Mouse (Mus musculus) lung, postnatal 10 days (tissue): Measurements from ENCODE around the gene Col6a1.
A peak's percentile ranks its signal among the peaks of the same experiment; 100 is the strongest.

Experiments used
- DNase-seq: peaks from one replicate; pipeline ENCODE4 v3.0.0; 2021

Gene Col6a1

DNA sequence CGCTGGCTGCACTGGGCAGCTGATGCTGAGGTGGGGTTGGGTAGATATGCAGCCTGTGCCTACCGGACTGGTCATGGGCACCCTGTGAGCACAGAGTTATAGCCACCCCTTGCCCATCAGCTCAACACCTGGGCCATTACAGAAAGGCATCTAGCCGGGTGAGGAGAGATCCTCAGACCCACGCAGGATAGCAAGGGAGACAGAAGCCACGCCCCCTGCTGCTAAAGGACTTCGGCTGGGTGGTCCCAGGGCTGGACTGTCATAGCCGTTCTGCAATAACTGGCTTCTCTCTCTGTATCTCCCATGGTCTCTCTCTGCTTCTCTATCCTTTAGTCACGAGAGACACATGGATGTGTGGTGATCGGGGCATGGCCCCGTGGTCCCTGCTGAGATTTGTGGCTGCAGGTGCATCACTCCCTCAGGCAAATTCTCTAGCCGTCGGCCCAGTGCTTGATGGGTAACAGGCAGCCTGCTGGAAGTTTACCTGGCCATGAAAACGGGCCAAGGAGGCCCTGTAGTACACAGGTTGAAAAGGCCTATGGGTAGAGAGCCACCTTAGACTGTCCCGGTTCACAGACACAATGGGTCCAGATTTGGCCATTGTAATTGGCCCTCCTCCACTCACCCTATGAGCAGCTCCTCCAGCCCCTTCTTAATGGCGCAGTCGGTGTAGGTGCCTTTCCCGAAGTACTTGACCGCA lies 3.1 kb downstream of the Col6a1 start:
- no peak for DNase-seq

DNA sequence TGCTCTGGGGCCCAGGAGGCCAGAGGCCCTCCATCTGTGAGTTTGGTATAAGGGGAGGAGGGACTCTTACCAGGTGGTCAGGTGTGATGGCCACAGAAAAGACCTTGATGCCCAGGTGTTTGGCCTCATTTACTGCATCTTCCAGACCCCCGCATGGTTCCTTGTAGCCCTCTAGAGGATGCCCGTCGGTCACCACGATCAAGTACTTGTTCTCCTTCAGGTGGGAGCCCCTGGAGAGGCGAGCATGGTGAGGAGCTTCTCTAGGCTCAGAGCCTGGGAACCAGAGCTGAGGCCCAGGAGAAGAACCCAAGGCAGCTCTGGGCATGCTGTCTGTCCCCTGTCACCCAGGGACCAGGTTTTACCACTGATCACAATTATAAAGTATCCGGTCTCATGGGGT lies 4.2 kb downstream of the Col6a1 start:
- DNase-seq, result no peak

DNA sequence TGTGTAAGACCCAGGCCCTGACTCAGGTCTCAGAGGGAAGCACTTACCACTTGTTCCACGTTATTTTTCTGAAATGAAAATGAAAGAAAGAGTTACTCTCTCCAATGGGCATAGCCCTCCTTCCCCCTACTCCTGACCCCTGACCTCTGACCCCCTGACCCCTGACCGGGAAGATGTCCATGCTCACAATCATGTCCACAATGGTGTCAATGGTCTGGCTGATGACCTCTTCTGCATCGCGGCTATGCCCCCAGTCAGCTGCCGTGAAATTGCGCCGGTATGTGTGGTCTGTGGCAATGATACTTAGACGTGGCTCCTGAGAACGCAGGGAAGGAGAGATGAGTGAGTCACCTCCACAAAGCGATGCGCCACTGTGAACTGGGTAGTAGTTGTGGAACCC lies 4.8 kb downstream of the Col6a1 start:
- no peak for DNase-seq

DNA sequence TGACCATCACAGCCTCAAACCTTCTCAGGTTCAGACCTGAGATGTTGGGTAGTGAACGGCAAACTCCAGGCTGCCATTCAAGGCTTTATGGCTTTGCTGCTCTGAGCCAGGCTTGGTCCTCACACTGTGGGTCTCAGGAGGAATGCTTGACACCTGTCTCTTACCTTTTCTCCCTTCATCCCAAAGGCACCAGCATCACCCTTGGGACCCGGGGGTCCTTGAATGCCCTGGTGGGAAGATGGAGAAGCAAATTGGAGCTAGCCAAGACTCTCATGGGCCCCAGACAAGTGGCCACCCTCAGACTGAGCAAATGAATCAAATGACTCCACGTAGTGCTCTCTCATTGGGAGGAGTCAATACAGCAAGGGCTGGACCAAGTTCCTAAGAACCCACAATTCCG lies 8.3 kb downstream of the Col6a1 start:
- no peak for DNase-seq

DNA sequence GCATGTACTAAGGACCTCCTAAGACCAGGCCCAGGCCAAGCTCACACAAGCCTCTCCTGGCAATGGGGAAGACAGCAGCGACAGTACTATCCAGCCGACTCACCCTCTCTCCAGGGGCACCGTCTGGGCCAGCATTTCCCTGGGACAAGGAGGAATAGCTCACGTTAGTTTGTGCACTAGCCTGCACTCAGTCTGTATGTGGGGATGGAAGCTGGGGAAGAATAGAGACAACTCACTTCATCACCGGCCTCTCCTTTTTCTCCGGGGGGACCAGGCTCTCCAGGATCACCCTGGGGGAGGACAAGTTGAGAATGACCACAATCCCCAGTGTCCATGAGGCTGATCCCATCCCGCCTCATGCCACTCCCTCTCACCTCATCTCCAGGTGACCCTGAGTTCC lies 8.9 kb downstream of the Col6a1 start:
- no peak for DNase-seq

DNA sequence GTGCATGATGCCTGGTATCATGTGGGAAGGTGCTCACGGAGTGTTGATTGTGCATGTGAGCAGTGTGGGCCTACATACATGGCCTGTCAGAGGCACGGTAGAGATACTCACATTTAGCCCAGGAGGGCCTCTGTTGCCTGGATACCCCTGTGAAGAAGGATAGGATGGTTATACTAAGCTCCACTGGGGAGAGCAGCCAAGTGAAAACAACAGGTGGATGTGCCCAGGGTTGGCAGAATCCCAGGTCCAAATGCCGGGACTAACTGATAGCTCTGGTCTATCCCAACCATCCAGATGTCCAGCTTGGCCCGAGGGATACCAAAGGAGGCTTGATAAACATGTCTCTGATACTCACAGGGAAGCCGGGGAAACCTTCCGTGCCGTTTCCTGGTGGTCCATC lies 11.7 kb downstream of the Col6a1 start:
- DNase-seq, result no peak

DNA sequence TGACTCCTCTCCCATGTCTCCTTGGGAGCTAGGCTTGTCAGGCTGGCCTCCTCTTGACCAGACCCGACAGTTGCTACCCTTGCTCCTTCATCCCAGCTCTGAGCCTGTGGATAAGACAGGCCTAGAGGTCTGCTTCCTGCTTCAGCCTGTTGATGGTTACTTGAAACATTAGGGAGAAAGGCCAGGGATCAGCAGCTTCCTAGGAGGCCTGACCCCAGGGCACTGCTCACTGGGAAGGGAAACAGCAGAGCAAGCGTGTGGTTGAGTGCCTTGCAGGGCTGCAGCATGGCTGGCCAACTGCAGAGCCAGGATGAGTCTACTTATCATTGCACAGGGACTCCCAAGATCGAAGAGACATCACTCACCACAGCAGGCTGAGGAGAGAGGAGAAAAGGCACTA lies 13.5 kb downstream of the Col6a1 start:
- DNase-seq, result no peak

DNA sequence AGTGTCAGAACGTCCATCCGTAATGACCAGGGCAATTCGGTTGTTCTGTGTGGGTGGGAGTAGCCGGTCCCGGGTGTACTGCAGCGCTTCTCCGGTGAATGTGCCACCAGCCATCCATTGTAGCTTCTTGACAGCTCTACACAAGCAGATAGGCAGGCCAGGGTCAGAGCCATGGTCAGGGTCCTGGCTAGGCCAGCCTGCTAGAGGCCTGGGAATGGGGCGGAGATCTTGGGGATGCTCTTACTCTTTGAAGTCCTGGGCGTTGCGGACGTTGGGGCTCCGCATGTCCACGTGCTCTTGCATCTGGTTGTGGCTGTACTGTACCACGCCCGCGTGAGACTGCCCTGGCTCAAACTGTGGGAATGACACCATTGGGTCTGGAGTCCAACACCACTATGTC lies 14.6 kb downstream of the Col6a1 start:
- no peak for DNase-seq

DNA sequence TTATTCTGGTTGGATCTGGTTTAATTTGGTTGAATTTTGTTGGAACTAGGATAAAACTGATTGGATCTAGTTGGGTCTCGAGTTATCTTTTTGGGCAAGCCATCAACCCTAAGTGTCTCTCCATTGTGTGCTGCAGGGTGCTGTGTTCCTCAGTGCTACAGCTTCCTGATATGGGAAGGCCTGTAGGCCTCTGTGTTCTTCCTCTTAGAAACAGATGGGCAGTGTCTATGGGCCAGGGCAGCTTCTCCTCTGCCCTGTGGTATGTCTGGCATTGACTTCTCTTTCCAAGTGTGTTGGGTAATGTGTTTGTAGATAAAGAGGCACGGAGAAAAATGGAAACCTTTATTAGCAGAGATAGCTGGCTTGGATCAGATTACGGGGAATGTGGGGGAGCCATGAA lies 17.5 kb downstream of the Col6a1 start:
- no peak for DNase-seq

DNA sequence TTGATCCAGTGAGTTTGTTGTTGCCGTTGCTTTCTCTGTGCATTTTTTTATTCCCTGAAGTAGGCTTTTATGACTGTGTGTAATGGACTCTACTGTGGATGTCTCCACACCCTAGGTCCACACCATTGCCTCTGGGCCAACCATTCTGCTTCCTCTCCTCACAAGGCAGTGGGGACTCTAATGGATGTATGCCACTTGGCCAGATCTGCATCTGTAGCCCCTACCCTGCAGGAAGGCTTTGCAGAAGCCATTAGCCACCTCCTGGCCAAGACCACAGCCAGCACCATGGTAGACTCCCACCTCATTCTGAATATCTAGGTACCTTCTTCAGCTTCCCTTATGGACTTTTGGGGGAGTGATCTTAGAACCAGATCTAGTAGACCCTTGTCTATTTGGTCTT lies 18.4 kb downstream of the Col6a1 start:
- DNase-seq, result no peak

DNA sequence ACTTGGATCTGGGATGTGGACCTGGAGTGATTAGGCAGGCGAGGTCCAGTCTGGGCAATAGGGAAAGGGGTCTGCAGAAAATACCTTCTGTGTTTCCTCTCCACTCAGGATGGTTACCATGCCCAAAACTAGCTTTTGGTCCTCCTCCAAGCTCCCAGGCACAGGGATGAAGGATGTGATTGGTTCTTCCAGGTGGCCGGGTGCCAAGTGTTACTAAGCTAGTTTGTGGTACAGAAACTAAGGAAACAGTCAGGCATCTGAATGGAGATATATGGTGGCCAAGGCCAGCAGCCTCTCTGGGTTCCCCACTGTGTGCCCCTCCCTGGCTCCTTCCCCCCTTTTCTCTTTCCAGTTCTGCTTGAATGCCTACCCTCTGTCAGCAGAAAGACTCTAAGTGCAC lies 19.0 kb downstream of the Col6a1 start:
- DNase-seq, result peak; percentile 29

DNA sequence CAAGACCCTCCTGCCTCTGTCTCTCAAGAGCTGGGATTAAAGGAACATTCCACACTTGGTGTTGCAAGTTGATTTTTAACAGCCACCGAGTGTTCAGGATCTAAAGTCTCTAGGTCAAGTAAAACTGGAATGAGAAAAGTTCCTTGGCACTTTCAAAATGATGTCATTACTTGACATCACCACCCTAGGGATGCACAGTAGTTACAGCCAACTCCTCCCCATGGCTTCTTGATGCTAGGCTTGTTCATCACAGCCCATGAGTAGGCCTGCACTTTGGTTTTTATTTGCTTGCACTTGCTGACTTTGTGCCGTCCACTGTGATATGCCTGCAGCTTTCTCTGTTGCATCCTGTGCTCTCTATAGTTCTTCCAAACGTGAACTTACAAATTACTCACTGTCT lies 21.6 kb downstream of the Col6a1 start:
- no peak for DNase-seq

DNA sequence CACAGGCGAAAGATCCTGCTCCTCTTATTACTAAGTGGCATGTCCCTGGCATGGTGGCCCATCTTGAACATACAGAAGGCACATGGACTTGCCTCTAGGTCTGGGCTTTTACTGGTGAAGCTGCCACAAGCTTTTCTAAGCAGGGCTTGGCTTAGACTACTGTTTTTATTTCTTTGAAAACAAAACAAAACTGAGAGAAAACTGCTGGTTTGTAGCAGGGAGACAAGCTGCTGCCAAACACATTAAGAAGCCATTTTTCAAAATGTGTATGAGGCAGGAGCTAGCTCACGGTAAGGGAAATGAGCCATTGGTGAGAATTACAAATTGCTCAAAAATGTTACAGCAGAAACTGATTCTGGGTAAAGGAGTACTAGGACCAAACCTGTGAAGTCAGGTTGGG lies 24.5 kb downstream of the Col6a1 start:
- no peak for DNase-seq

DNA sequence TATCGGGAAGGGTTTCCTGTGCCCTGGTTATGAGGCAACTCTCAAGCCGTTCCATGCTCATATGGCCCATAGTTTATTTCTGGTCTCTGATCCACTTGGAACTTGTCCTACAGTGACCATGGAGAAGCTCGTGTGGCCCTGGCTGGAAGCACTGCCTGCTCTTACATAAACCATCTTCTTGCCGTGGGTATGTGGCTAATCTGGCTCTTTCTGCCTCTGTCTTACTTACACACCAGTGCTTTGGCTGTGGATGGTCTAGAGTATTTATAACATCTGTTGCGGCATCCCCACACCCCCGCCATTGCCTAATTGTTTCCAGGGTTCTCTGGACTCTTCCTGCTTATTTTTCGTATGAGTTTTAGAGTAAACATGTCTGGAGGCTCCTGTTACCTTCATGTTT lies 26.2 kb downstream of the Col6a1 start:
- DNase-seq, result peak; percentile 45

DNA sequence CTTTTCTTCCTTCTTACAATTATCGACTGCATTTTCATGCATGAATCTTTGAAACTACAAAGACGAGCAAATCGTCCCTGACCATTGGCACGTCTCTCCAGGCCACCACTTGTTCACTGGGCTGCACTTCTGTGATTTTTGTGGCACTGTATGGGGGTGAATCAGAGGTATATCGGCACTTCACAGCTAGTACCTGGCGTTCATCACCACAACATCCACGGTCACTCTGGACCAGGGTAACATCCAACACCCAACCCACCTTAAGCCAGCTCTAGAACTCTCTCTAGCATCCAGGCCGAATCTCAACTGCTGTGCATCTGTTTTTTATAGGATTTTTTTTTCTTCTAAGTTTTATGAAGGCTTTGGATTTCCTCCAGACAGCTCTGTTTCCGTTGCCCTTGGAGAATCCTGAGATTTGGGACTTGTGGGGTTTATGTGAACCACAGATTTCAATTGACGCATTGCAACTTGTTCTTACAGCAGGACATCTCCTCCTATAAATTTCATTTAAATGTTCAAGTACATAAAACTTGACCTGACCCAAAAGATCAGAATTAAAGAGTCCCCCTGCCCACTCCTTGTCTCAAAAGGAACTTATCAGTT lies 30.6 kb downstream of the Col6a1 start:
- no peak for DNase-seq

DNA sequence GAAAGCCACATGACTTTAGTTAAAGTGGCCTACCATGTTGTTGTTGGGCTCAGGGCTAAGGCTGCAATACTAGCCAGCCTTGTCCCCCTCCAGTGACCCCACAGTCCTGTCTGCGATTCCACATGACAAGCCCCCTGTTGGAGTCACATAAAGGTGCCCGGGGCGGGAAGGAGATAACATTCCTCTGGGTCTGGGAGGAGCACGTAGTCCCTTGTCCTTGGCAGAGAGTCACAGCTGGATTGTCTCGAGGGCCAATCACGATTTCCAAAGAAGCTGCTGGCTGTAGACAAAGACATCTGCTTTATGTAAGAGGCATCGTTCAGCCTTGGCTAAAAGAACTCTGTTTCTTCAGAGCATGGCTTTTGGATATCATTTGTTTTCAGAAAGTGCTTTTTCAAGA lies 31.2 kb downstream of the Col6a1 start:
- DNase-seq, result peak; percentile 61

DNA sequence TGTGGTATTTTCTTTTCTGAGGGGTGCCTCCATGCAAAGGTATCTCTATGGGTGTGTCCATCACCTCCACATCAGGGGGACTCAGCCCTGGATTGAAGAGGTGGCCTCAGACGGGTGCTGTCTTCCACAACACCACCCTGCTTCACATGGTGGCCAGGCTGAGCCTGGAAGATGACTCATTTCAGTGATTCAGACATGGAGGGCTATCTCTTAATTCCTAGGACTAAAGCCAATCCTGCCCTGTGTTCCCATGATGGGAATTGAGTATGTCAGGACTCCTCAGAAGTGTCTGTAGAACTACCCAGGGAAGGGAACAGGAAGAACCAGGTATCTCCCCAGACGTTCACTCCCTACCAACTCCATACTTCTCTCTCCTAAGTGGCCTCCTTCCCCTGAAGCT lies 32.5 kb downstream of the Col6a1 start:
- DNase-seq, result no peak

DNA sequence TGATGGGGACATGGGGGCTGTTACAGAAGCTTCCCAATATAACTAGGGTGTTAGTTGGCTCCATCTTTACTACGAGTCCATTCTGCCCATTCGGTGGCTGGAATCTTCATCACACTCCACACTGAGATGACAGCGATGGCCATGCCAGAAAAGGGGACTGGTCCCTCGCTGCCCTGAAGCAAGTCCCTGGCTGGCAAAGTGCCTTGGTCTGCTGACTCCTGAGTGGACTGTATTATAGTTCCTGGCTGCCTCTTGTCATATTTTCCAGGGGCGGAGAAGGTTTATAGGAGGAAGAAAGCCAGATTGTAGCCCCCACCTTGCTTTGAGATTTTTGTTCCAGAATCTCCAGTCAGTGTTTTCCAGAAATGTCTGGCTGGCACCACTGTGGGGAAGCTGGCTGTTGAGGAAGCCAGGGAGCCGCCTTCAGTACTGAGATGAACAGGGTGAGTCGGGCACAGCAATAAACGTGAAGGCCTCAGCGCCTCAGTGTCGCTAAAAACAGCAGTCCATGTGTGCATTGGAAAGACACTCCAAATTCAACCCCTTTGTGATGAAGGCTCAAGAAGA lies 40.4 kb downstream of the Col6a1 start:
- peak; percentile 77 for DNase-seq

DNA sequence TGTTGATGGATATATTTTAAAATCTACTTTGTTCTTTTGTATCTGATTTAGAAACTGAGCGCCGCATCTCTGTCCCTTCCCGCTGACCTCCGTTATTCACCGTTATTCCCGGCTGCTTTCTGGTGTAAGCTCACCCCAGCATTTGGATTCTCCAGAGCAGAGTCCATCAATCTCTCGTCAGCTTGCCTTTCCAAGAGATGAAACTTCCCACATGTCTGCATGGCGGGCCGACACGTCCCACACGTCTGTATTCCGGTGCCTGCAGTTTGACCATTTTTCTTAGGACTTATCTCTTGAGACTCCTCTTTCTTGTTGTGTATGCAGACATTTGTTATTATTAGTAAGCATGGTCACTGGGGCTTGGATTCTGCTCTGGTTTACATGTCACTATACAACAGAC lies 42.0 kb downstream of the Col6a1 start:
- DNase-seq, result peak; percentile 51

DNA sequence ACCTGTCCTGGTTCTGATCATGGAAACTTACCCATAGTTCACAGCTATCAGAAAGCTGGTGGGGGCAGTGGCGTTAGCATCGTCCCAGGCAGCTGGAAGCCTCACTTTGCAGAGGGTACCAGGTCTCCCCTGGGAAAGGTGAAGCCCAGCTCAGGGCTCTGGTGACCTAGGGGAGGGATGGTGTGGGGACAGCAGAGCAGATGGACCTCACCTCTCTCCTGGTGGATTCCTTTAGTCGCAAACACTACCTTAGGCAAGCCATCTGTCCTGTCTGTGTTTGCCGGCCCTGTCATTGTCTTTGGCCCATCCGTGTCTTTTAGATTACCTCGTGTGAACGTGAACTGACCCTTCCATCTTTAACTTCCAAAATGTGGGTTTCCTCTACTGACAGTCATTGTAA lies 42.5 kb downstream of the Col6a1 start:
- no peak for DNase-seq

DNA sequence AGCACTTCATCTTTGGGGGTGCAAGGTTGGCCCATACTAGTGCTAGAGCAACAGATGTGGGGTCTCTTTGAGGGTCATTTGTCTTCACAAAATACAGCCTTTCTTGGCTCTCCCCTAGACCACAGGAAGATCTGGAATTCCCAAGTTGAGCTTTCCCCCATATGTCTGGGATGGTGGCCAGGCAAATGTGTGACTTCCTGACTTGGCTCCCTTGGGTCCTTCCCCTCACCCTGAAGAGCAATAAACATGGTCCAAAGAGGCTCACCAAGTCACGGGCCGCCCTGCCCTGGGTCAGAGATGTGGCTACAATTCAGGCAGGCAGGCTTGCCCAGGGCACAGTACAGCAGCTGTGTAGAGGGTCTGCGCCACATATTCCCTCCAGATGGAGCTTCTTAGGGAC lies 44.1 kb downstream of the Col6a1 start:
- DNase-seq, result peak; percentile 79

DNA sequence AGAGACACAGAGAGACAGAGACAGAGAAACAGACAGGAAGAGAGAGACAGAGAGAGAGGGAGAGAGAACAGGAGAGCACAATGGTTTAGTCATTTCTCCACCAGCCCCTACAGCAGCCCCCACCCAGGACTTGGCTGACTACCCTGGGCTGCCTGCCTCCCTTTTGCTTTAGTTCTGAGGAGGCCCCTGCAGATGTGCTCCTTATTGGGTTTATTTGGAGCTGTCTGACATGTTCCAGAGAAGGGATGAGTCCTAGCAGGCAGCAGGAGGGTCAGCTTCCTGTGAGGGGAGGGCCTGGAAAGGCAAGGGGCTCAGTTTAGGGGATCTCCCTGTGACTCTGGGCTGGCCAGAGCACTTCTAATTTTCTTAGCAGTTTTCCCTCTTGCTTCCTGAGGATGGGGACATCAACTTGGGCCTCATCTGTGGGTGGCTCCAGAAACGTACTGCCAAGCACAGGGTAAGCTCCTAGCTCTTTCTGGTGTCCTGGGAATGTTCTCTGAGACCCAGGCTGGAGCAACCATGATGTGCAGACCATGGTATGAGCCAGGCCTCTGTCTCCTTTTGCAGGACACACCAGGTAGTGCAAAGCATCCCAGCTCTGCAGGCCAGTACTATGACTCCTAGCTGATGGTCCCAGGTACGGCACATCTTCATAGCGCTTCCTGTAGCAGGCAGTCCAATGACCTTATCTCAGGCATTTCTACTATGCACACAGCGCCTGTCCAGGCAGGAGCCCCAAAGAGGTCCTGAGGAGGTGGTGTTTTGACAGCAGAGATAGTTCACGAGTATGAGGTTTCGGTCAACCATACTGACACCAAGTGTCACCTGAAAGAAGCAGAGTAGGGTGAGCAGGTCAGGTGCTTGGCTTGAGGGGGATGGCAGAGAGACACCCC lies 45.0 kb downstream of the Col6a1 start:
- no peak for DNase-seq

DNA sequence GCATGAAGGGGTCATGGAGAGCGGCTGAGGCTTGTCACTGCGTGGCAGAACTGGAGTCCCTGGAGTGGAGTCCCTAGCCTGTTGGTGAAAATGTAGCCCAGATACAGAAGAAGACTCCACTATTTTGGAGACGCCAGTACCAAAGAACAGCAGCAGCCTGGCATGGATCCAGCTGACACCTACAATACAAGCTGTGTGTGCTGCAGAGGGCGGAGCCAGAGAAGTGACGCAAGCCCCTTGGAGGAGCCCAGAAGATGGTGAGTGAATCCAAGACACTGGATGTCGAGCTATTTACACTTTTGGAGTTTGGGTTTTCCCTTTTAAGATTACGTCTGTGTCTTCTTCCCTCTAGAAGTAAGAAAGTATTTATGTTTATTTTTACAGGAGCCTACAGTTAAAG lies 47.8 kb downstream of the Col6a1 start:
- peak; percentile 93 for DNase-seq

DNA sequence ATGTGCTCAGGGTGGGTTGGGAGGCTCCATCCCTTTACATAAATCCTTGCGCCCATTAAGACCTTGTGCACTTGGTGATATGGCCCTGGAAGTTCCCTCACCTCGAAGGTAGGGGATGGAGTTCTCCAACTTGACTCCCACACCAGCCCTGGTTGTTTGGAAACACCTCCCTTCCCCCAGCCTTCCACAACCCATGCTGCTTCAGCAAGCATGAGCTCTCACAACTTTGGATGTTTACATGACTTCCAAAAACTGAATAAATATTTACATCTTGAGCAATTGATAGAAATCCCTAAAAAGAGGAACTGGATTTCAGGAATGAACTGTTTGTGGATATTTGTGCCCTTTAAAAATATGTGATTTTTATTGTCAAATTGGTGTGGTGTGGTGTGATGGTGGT lies 50.7 kb downstream of the Col6a1 start:
- DNase-seq, result peak; percentile 83
